Mouse (Mus musculus): ENCODE results near the gene Klhl13. TPM values are rescaled to one million over a fixed set of nuclear protein-coding genes. Genes with fewer than 3 reads are reported as not detected.

Klhl13 gene
- 48.5 and 64.3 TPM in 2 replicates for polyA plus RNA-seq (2016; fragmentation: Nextera tagmentation; extraction: Ambion mirVana)

DNA sequence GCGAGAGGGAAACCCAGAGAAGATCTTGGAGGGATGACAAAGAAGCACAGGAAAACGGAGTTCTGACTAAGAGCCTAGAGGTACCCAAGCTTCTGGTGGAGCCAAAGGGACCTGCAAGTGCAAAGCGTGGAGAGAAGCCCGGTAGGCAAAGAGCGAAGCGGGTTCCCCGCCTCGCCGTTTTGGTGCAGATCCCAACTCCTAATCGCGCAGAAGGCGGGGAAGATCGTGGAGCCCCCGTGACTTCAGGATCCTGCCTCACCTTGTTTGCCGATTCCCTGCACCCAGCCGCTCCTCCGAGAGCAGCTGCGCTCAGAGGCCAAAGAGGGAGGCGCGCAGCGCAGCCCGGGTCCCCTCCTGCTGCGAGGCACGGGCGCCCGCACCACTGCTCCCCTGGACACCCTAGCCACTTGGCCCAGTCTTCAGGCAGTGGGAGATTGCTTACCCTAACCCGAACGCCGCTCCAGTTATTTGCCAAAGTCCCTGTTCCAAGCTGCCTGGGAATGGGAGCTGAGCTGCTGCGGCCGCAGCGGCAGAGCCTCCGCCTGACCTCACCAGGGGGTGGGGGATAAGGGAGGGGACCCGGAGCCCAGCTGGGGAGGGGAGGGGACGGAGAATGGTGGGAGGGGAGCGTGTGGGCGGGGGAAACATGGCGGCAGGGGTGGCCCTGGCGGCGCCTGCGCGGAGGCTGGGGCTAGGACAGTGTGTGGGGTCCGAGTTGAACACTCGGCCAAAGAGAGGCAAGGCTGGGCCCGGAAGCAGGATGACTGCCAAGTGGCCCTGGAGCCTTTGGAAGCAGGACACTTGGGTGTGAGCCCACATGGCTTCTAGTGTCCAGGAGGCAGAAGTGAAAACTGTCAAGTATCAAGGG is at the start of gene Klhl13:
Gene Klhl13, minus strand, starts transcription at position 569 of the 868 bp plus-strand sequence.
- WGBS: 12% methylated on average over 45 of the region's 45 CpGs
- Histone ChIP-seq H3K9me3 (replicated peaks) (no peaks in the 10 kb centered on the region), H3K36me3 (no peaks in the 10 kb centered on the region), H3K4me3 (peak within 1 kb of the TSS; percentile 64), H3K27ac (replicated peaks) (peak within 1 kb of the TSS; percentile 86), H3K4me1 (no peaks in the 10 kb centered on the region), H3K27me3 (ENCODE audit: low read depth, poor library complexity, severe bottlenecking) (no peaks in the 10 kb centered on the region)
- DNase-seq (ENCODE audit: low spot score): peak; percentile 72

DNA sequence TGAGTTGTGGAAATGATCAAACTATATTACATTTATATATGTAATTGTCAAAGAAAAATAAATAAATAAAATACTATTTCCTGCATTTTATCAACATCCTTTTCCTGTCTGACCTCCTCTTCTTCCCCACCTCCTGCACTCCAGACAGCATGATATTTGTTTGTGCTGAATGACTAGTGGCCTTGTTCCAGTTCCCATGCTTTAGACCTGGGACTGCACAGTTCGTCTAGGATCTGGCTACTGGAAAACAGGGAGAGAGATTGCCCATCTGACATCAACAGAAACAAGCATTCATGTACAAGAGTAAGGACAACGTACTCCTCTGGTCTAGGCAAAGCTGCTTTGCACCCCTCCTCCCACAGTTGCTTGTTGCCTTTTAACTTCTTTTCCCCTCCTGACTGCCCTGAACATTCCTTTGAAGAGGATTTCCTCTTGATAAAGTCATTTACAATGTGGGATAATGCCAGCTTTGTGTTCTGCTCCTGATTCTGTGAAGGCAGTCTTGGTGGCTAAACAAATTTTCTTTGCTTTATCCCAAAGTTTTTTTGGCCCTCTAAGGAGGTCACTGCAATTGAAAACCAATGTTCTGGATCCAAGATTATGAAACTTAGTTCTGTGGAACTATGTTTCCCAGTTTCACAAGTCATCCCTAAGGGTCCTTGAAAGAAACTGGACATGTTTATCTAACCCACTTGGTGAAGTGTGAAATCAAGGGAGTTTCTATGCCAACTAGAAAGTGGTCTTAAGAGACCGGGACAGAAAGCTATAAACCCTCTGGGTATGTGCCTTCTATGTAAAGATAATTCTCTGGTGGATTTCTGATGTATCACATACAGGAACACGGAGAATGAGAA is 44.6 kb upstream of the Klhl13 start:
- Histone ChIP-seq H3K4me1 (no peaks in the 10 kb centered on the region), H3K4me3 (no peak overlapping the region), H3K9me3 (replicated peaks) (no peaks in the 10 kb centered on the region), H3K27me3 (ENCODE audit: low read depth, poor library complexity, severe bottlenecking) (no peaks in the 10 kb centered on the region), H3K27ac (replicated peaks) (no peak overlapping the region), H3K36me3 (no peaks in the 10 kb centered on the region)
- 59% methylated on average over 4 of the region's 4 CpGs for WGBS
- DNase-seq (ENCODE audit: low spot score): no peak

DNA sequence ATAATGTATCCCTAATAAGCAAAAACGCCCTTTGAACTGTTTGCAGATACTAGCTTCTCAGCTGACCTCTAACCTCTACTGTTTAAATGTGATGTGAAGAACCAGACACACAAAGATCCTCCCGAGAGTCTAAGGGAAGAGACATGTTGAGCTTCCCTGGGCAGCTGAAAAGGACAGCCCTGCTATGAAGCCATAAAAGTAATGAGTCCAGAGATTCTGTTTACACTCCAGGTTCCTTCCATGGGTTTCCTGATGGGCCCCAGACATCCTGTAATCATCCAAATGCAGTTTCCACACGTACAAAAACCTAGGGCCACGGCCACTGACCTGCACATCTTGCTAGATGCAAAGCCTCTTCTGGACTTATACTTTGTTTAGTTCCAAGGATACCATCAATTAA is 23.8 kb upstream of the Klhl13 start:
- H3K27me3 ChIP-seq (ENCODE audit: low read depth, poor library complexity, severe bottlenecking): no peaks in the 10 kb centered on the region
- DNase-seq (ENCODE audit: low spot score): no peak
- 70% methylated on average over 4 of the region's 4 CpGs for WGBS
- no peaks in the 10 kb centered on the region for H3K36me3 ChIP-seq
- no peak overlapping the region for H3K27ac ChIP-seq (replicated peaks)
- no peak overlapping the region for H3K4me3 ChIP-seq
- H3K4me1 ChIP-seq: no peaks in the 10 kb centered on the region
- H3K9me3 ChIP-seq (replicated peaks): no peaks in the 10 kb centered on the region

- H3K4me3 ChIP-seq: peak overlapping the region; percentile 64; the same call in 1 of the 2 replicates
- no peak overlapping the region for H3K27ac ChIP-seq (replicated peaks)
- H3K9me3 ChIP-seq (replicated peaks): no peaks in the 10 kb centered on the region; the same call in 1 of the 2 replicates
- H3K4me1 ChIP-seq: no peaks in the 10 kb centered on the region
- DNase-seq (ENCODE audit: low spot score): no peak
- no peaks in the 10 kb centered on the region for H3K36me3 ChIP-seq
- 62% methylated on average over 6 of the region's 6 CpGs for WGBS
- H3K27me3 ChIP-seq (ENCODE audit: low read depth, poor library complexity, severe bottlenecking): no peaks in the 10 kb centered on the region
Measured at GRCm38 (mm10) chrX:23363441-23363840, 1.4 kb downstream of the Klhl13 start.

DNA sequence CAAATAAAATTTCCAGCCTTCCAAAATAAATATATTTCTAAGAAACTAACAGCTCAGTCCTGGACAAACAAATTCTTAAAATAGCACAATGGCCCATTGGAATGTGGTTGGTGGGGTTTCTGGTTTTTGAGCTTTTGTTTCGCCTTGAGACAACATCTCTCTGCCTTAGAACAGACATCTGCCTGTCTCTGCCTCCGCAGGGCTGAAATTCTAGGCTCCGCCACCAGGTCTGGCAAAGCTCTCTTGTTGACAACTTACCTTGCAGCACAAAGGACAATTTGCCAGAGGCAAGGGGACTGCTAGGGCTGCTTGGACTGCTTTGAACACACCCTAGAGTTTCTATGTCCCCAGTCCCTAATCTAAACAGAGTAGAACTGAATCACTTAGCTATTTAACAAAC is 4.4 kb downstream of the Klhl13 start:
- 84% methylated on average over 3 of the region's 3 CpGs for WGBS
- no peak overlapping the region for H3K27ac ChIP-seq (replicated peaks)
- DNase-seq (ENCODE audit: low spot score): no peak
- H3K4me1 ChIP-seq: no peaks in the 10 kb centered on the region
- H3K27me3 ChIP-seq (ENCODE audit: low read depth, poor library complexity, severe bottlenecking): no peaks in the 10 kb centered on the region
- H3K36me3 ChIP-seq: no peaks in the 10 kb centered on the region
- no peaks in the 10 kb centered on the region; the same call in 1 of the 2 replicates for H3K9me3 ChIP-seq (replicated peaks)
- no peak overlapping the region for H3K4me3 ChIP-seq

- H3K27ac ChIP-seq (replicated peaks): no peak overlapping the region
- no peaks in the 10 kb centered on the region for H3K27me3 ChIP-seq (ENCODE audit: low read depth, poor library complexity, severe bottlenecking)
- no peaks in the 10 kb centered on the region for H3K9me3 ChIP-seq (replicated peaks)
- no peak for DNase-seq (ENCODE audit: low spot score)
- H3K36me3 ChIP-seq: no peaks in the 10 kb centered on the region
- WGBS: 93% methylated on average over 1 of the region's 1 CpGs
- H3K4me1 ChIP-seq: no peaks in the 10 kb centered on the region
- no peak overlapping the region for H3K4me3 ChIP-seq
Measured at GRCm38 (mm10) chrX:23350083-23350482, 14.8 kb downstream of the Klhl13 start.

- no peaks in the 10 kb centered on the region for H3K27me3 ChIP-seq (ENCODE audit: low read depth, poor library complexity, severe bottlenecking)
- WGBS: 61% methylated on average over 1 of the region's 1 CpGs
- no peaks in the 10 kb centered on the region for H3K4me1 ChIP-seq
- peak; percentile 11 for DNase-seq (ENCODE audit: low spot score)
- no peak overlapping the region for H3K4me3 ChIP-seq
- H3K36me3 ChIP-seq: no peaks in the 10 kb centered on the region
- no peak overlapping the region for H3K27ac ChIP-seq (replicated peaks)
- H3K9me3 ChIP-seq (replicated peaks): no peaks in the 10 kb centered on the region
Measured at GRCm38 (mm10) chrX:23328116-23328515, 36.8 kb downstream of the Klhl13 start.

GRCm38 (mm10) chrX:23318857-23319256 is 46.0 kb downstream of the Klhl13 start:
- no peak for DNase-seq (ENCODE audit: low spot score)
- H3K27ac ChIP-seq (replicated peaks): no peak overlapping the region
- H3K27me3 ChIP-seq (ENCODE audit: low read depth, poor library complexity, severe bottlenecking): no peaks in the 10 kb centered on the region
- no peak overlapping the region for H3K4me3 ChIP-seq
- no peaks in the 10 kb centered on the region for H3K4me1 ChIP-seq
- no peaks in the 10 kb centered on the region for H3K36me3 ChIP-seq
- H3K9me3 ChIP-seq (replicated peaks): no peaks in the 10 kb centered on the region

GRCm38 (mm10) chrX:23295952-23296598 is 68.8 kb downstream of the Klhl13 start:
- H3K36me3 ChIP-seq: no peaks in the 10 kb centered on the region
- H3K4me1 ChIP-seq: no peaks in the 10 kb centered on the region
- no peaks in the 10 kb centered on the region for H3K9me3 ChIP-seq (replicated peaks)
- WGBS: 35% methylated on average over 5 of the region's 5 CpGs
- H3K27me3 ChIP-seq (ENCODE audit: low read depth, poor library complexity, severe bottlenecking): no peaks in the 10 kb centered on the region
- H3K27ac ChIP-seq (replicated peaks): no peak overlapping the region
- DNase-seq (ENCODE audit: low spot score): peak; percentile 12
- no peak overlapping the region for H3K4me3 ChIP-seq

DNA sequence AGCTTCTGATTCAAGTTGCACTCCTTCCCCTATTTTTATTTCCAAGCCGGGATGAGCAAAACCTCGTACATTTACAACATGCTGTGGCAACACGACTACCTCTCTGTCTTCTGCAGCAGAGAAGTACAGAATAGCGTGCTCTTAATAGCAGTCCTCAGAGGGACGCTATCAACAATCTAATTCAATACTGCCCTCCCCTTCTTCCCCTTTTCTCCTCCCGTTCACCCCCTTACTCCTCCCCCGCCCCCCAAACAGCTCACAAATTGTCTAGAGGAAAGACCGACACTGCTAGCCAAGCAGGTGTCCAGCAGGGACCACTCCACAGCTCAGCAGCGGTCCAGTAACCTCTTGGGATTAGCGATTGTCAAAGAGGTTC is 79.5 kb downstream of the Klhl13 start:
- peak; percentile 11 for DNase-seq (ENCODE audit: low spot score)
- Histone ChIP-seq H3K4me3 (peak overlapping the region; percentile 32; the same call in 1 of the 2 replicates), H3K27ac (replicated peaks) (peak overlapping the region; percentile 57; the same call in 1 of the 2 replicates), H3K4me1 (peaks cover 14% of the 10 kb centered on the region; the same call in 1 of the 2 replicates), H3K9me3 (replicated peaks) (no peaks in the 10 kb centered on the region), H3K36me3 (no peaks in the 10 kb centered on the region), H3K27me3 (ENCODE audit: low read depth, poor library complexity, severe bottlenecking) (no peaks in the 10 kb centered on the region)
- 12% methylated on average over 10 of the region's 10 CpGs for WGBS

GRCm38 (mm10) chrX:23284530-23285441 is 80.1 kb downstream of the Klhl13 start:
- peaks cover 14% of the 10 kb centered on the region; the same call in 1 of the 2 replicates for H3K4me1 ChIP-seq
- WGBS: 45% methylated on average over 11 of the region's 11 CpGs
- H3K27me3 ChIP-seq (ENCODE audit: low read depth, poor library complexity, severe bottlenecking): no peaks in the 10 kb centered on the region
- no peaks in the 10 kb centered on the region for H3K36me3 ChIP-seq
- peak overlapping the region; percentile 32; the same call in 1 of the 2 replicates for H3K4me3 ChIP-seq
- DNase-seq (ENCODE audit: low spot score): no peak
- peak overlapping the region; percentile 57; the same call in 1 of the 2 replicates for H3K27ac ChIP-seq (replicated peaks)
- no peaks in the 10 kb centered on the region for H3K9me3 ChIP-seq (replicated peaks)

Measured in midbrain, embryonic 10.5 days (tissue).